Mouse (Mus musculus) kidney, adult 9 months (tissue): ENCODE results near the gene H1foo.

Source experiments
- DNase-seq: peaks from one replicate; pipeline ENCODE4 v3.0.0; 2022

Gene H1foo

GRCm38 (mm10) chr6:115927292-115928242 is 17.2 kb upstream of the H1foo start:
- DNase-seq: no peak

- no peak for DNase-seq
Measured at GRCm38 (mm10) chr6:115930018-115930417, 14.7 kb upstream of the H1foo start.

GRCm38 (mm10) chr6:115931639-115932038 is 13.1 kb upstream of the H1foo start, which contains the start of gene Rho:
Rho (plus strand) TSS chr6:115931748.
- no peak for DNase-seq

- DNase-seq: no peak
Measured at GRCm38 (mm10) chr6:115932391-115932790, 12.3 kb upstream of the H1foo start.

- no peak for DNase-seq
Measured at GRCm38 (mm10) chr6:115935544-115935943, 9.2 kb upstream of the H1foo start.

- DNase-seq: no peak
Measured at GRCm38 (mm10) chr6:115938011-115938410, 6.7 kb upstream of the H1foo start.

- DNase-seq: no peak
Measured at GRCm38 (mm10) chr6:115938798-115939197, 5.9 kb upstream of the H1foo start.

GRCm38 (mm10) chr6:115940603-115941002 is 4.1 kb upstream of the H1foo start:
- peak; percentile 70 for DNase-seq

- no peak for DNase-seq
Measured at GRCm38 (mm10) chr6:115941128-115941527, 3.6 kb upstream of the H1foo start.

- DNase-seq: no peak
Measured at GRCm38 (mm10) chr6:115943498-115944427, 975 bp upstream of the H1foo start.

GRCm38 (mm10) chr6:115945633-115946032 is 895 bp downstream of the H1foo start:
- DNase-seq: no peak

GRCm38 (mm10) chr6:115946389-115946788 is 1.7 kb downstream of the H1foo start:
- no peak for DNase-seq

- DNase-seq: no peak
Measured at GRCm38 (mm10) chr6:115954506-115955074, 9.9 kb downstream of the H1foo start.

- no peak for DNase-seq
Measured at GRCm38 (mm10) chr6:115955169-115955568, 10.4 kb downstream of the H1foo start.

GRCm38 (mm10) chr6:115955664-115956063 is 10.9 kb downstream of the H1foo start:
- no peak for DNase-seq

- DNase-seq: no peak
Measured at GRCm38 (mm10) chr6:115956418-115956921, 11.7 kb downstream of the H1foo start.

- DNase-seq: peak; percentile 64
Measured at GRCm38 (mm10) chr6:115956922-115957601, 12.3 kb downstream of the H1foo start.

- no peak for DNase-seq
Measured at GRCm38 (mm10) chr6:115957681-115958080, 12.9 kb downstream of the H1foo start.

GRCm38 (mm10) chr6:115958445-115958844 is 13.7 kb downstream of the H1foo start:
- DNase-seq: no peak

GRCm38 (mm10) chr6:115959151-115959691 is 14.5 kb downstream of the H1foo start:
- peak; percentile 87 for DNase-seq

- DNase-seq: no peak
Measured at GRCm38 (mm10) chr6:115960322-115960721, 15.6 kb downstream of the H1foo start.

- DNase-seq: no peak
Measured at GRCm38 (mm10) chr6:115961743-115962142, 17.0 kb downstream of the H1foo start.
